In genomic region chr16:30790036-30790435, GRCm38 (mm10) we compare ENCODE assay signal across 9 mouse cellular contexts.
DNase-seq lines count a peak whose midpoint lies in the region; ATAC-seq and TF ChIP-seq lines count a peak whose summit lies in the region.
"Had no signal": no experiment of that assay in that cellular context is flagged by ENCODE, and none has a peak within 500 bp of the region (broad histone marks: within the 10 kb centered on the region; RNA-seq: fewer than 3 reads in every experiment).

No protein-coding gene starts in this region.

- TF ChIP-seq CTCF in layer of hippocampus, adult 2 months (conservative IDR thresholded peaks at IDR 0.05), result no peak
- TF ChIP-seq CTCF in intestine, postnatal 0 days (IDR thresholded peaks at IDR 0.05; ENCODE audit: low read depth), result no peak

- H3K9ac ChIP-seq in intestine, postnatal 0 days (ENCODE audit: low read depth, low read length), result no peak overlapping the region; the same call in 1 of the 2 replicates
- no peak overlapping the region for H3K9ac ChIP-seq in liver, embryonic 16.5 days (ENCODE audit: low read depth, low read length)
- H3K9ac ChIP-seq in stomach, embryonic 14.5 days (replicated peaks; ENCODE audit: low read depth, low read length), result no peak overlapping the region

- no peak overlapping the region for H3K4me3 ChIP-seq in layer of hippocampus, adult 2 months
- no peak overlapping the region for H3K4me3 ChIP-seq in intestine, postnatal 0 days (ENCODE audit: low read depth, low read length)
- no peak overlapping the region for H3K4me3 ChIP-seq in liver, embryonic 16.5 days (ENCODE audit: low read depth, low read length)
- no peak overlapping the region for H3K4me3 ChIP-seq in stomach, embryonic 14.5 days (ENCODE audit: low read depth, low read length)

- H3K9me3 ChIP-seq in intestine, postnatal 0 days (ENCODE audit: control insufficient read depth), result no peaks in the 10 kb centered on the region
- H3K9me3 ChIP-seq in liver, embryonic 16.5 days (replicated peaks; ENCODE audit: control insufficient read depth, low read length), result no peaks in the 10 kb centered on the region
- H3K9me3 ChIP-seq in stomach, embryonic 14.5 days (ENCODE audit: control insufficient read depth, low read depth, low read length), result no peaks in the 10 kb centered on the region
- H3K9me3 ChIP-seq: G1E had no signal

- no peaks in the 10 kb centered on the region for H3K27me3 ChIP-seq in intestine, postnatal 0 days (replicated peaks; ENCODE audit: control insufficient read depth, insufficient read depth, low read length)
- no peaks in the 10 kb centered on the region for H3K27me3 ChIP-seq in liver, embryonic 16.5 days (ENCODE audit: control insufficient read depth, insufficient read depth, low read depth, low read length)
- no peaks in the 10 kb centered on the region for H3K27me3 ChIP-seq in stomach, embryonic 14.5 days (ENCODE audit: control insufficient read depth, insufficient read depth, low read length)

- DNase-seq in layer of hippocampus, adult 2 months (ENCODE audit: low spot score in 2 of 2), result peak in 1 of 2 experiments; percentile 20
- DNase-seq in layer of hippocampus, adult 11-12 months (ENCODE audit: low spot score), result no peak
- DNase-seq in heart, adult 11 months, result peak; percentile 99
- DNase-seq in left cerebral cortex, adult 8-10 months (ENCODE audit: low spot score in 2 of 2), result no peak

- ATAC-seq in intestine, postnatal 0 days, result no peak
- ATAC-seq in liver, embryonic 16.5 days (ENCODE audit: low read depth), result no peak
- ATAC-seq in stomach, embryonic 14.5 days (ENCODE audit: insufficient number of reproducible peaks, insufficient read depth, low FRiP score, low read depth), result no peak
- no peak for ATAC-seq in inflammation-experienced regulatory T-cells, adult 6 months

- 0 out of 2 replicates have a peak overlapping the region, but pooled peaks have one; percentile 9 for H3K4me2 ChIP-seq in intestine, postnatal 0 days (replicated peaks; ENCODE audit: low read depth)
- no peak overlapping the region for H3K4me2 ChIP-seq in liver, embryonic 16.5 days (ENCODE audit: low read depth, low read length)
- no peak overlapping the region for H3K4me2 ChIP-seq in stomach, embryonic 14.5 days (replicated peaks; ENCODE audit: low read depth, low read length)

- peaks cover 20% of the 10 kb centered on the region for H3K4me1 ChIP-seq in intestine, postnatal 0 days (replicated peaks; ENCODE audit: control insufficient read depth, insufficient read depth, low read length)
- H3K4me1 ChIP-seq in liver, embryonic 16.5 days (ENCODE audit: control insufficient read depth, low read depth, low read length), result peaks cover 46% of the 10 kb centered on the region
- H3K4me1 ChIP-seq in stomach, embryonic 14.5 days (ENCODE audit: control insufficient read depth, insufficient read depth, low read length), result peaks cover 29% of the 10 kb centered on the region

- H3K27ac ChIP-seq in layer of hippocampus, adult 2 months, result peak overlapping the region; percentile 73; the same call in 1 of the 2 replicates
- peak overlapping the region; percentile 41 for H3K27ac ChIP-seq in intestine, postnatal 0 days (ENCODE audit: low read depth, low read length)
- peak overlapping the region; percentile 66 for H3K27ac ChIP-seq in liver, embryonic 16.5 days (ENCODE audit: low read length)
- H3K27ac ChIP-seq in stomach, embryonic 14.5 days (ENCODE audit: low read length), result peak overlapping the region; percentile 75

- no peaks in the 10 kb centered on the region for H3K36me3 ChIP-seq in intestine, postnatal 0 days (ENCODE audit: control insufficient read depth, insufficient read depth)
- no peaks in the 10 kb centered on the region for H3K36me3 ChIP-seq in liver, embryonic 16.5 days (ENCODE audit: control insufficient read depth, insufficient read depth)
- no peaks in the 10 kb centered on the region for H3K36me3 ChIP-seq in stomach, embryonic 14.5 days (ENCODE audit: control insufficient read depth, insufficient read depth, low read length)
- H3K36me3 ChIP-seq: G1E had no signal

- 29% methylated on average over 3 of the region's 3 CpGs for WGBS in intestine, postnatal 0 days
- WGBS in liver, embryonic 16.5 days (ENCODE audit: insufficient replicate concordance), result 19% methylated on average over 3 of the region's 3 CpGs
- 34% methylated on average over 3 of the region's 3 CpGs for WGBS in stomach, embryonic 14.5 days
